Mouse (Mus musculus) mouse embryonic stem cell (cell line): ENCODE measurements around the gene Fig4.

ENCODE experiments used
- in situ Hi-C, 2 experiments: fragments of 300-500 bp; cut with MboI; formaldehyde crosslinking; loops; 1 replicate in 1 of 2; 3 replicates in 1 of 2; pipeline ENCODE4 v1.14.3; 2019 to 2020; ENCODE audit warnings: low sequenced_read_pairs in 2 of 2, low pct_unique_long_range_greater_than_20kb in 1 of 2, mixed read lengths in 1 of 2; ENCODE audit not compliant: unreplicated experiment in 1 of 2

The Fig4 gene

GRCm38 (mm10) chr10:41302689-41303431, at the start of gene Fig4:
TSS of gene Fig4 (minus strand) at chr10:41303260.
- in situ Hi-C loops = loop anchor here in 1 of 2 experiments (10.0 kb wide), 1 partner anchor 202 kb away; no protein-coding TSS in a partner anchor

GRCm38 (mm10) chr10:41341346-41341745, 38.3 kb upstream of the Fig4 start:
- in situ Hi-C loops = no loop called here

GRCm38 (mm10) chr10:41332533-41333043, 29.5 kb upstream of the Fig4 start:
- in situ Hi-C loops = no loop called here

DNA sequence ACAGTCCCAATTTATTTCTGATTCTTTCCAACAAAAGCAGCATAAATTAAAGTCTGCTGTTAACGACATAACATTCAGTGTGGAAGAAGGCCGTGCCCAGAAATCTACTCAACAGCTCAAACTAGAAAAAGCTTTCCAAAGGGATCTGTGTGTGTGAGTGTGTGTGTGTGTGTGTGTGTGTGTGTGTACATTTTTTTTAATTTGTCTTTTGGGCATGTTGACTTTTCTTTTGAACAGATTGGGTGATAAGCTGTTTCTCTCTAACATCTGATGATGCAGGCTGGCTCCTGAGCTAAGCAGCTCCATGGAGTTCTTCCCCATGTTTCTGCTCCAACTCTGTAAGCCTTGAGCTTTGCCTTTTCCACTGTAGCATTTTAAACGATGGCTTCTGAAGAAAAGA, 12.8 kb upstream of the Fig4 start:
- in situ Hi-C loops = no loop called here

- in situ Hi-C loops = loop anchor here in 1 of 2 experiments (10.0 kb wide), 1 partner anchor 197 kb away; no protein-coding TSS in a partner anchor
These were observed 5.1 kb upstream of the Fig4 start for GRCm38 (mm10) chr10:41308205-41308604.

- in situ Hi-C loops = loop anchor here in 1 of 2 experiments (10.0 kb wide), 1 partner anchor 200 kb away; no protein-coding TSS in a partner anchor
These were observed 1.9 kb upstream of the Fig4 start for GRCm38 (mm10) chr10:41304961-41305455.

- in situ Hi-C loops = loop anchor here in 1 of 2 experiments (10.0 kb wide), 1 partner anchor 201 kb away; no protein-coding TSS in a partner anchor
These were observed 782 bp upstream of the Fig4 start, which contains the start of gene Ak9 for GRCm38 (mm10) chr10:41303639-41304444. TSS of gene Ak9 (plus strand) at chr10:41303980.

- in situ Hi-C loops = loop anchor here in 1 of 2 experiments (10.0 kb wide), 1 partner anchor 205 kb away; no protein-coding TSS in a partner anchor
These were observed 2.9 kb downstream of the Fig4 start for GRCm38 (mm10) chr10:41300161-41300560.

DNA sequence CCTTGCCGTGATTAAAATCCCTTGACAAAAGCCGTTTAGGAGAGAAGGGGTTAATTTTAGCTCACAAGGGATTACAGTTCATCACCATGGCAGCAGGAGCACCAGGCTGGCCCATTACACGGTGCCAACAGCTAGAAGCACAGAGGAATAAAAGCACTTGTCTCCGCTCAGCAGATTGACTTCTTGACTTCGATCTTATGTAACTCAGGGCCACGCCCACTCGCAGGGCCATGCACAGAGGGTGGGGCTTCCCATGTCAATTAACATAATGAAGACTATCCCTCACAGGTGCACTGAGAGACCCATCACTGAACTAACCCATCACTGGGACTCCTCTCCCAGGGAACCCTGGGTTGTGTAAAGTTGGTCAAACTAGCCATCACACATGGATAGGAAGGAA, 7.9 kb downstream of the Fig4 start:
- in situ Hi-C loops = loop anchor here (10.0 to 25.0 kb wide), 2 partner anchors 190 to 283 kb away; no protein-coding TSS in a partner anchor

DNA sequence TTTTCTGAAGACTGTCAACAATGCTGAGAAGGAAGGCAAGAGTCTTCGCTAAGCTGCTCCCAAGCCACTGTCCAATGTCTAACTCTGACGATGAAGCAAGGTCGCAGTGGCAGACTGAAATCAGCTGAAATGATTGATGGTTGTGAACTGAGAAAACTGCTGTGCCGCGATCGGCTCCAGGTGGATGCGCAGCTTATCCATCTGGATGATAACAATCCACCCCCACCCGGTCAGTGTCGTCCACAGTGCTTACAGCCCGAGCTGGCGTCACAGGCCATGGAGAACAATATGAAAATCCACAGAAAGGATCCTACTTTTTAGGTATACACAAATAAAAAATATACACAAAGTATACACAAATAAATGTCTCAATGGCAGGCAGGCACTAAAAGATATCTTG, 8.3 kb downstream of the Fig4 start:
- in situ Hi-C loops = loop anchor here (10.0 to 25.0 kb wide), 2 partner anchors 190 to 282 kb away; no protein-coding TSS in a partner anchor

DNA sequence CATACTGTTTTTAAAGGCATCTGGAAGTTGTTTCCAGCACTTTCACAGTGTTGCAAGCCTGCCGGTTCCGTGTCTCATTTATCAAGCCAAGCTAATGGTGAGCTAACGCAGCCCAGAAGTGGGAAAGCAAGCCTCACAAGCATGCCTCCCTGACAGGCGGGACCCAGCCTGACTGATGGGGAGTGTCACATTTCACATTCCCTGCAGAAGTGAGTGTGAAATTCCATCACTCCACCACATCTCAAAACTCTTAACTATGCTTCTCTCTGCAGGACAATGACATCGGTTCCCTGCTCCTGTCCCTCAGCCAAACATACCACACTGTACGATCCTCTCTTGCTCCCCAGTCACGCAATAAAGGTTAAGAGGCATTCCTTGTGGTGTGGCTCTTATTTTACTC, 10.0 kb downstream of the Fig4 start:
- in situ Hi-C loops = loop anchor here (10.0 to 25.0 kb wide), 2 partner anchors 192 to 281 kb away; no protein-coding TSS in a partner anchor

GRCm38 (mm10) chr10:41291021-41291420, 12.0 kb downstream of the Fig4 start:
- in situ Hi-C loops = loop anchor here (10.0 to 25.0 kb wide), 2 partner anchors 194 to 279 kb away; no protein-coding TSS in a partner anchor

DNA sequence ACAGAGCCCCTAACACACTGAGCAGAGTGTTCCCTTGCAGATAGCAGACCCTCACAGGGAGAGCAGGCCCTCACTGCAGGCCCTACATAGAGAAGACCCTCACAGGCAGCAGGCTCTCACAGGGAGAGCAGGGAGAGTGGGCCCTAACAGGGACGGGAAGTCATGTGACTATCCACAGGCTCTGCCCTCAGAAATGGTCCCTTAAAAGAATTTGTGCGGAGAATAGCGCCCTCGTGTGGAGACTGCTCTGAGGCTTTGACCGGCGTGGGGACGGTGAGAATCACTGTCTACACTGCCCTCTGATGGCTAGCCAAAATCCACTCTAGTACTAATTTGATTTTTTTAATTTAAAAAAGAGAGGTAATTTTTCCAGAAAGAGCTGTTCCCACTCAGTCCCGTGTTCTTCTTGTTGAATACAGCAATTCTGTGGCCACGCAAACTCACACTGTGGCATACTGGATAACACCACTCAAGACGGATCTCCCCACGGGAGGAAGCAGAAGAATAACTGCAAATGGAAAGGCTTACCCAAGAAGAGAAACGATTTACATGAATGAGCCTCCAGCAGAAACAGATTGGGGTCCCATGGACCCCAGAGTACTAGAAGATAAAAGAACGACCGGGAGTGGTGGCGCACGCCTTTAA, 14.2 kb downstream of the Fig4 start:
- in situ Hi-C loops = loop anchor here in 1 of 2 experiments (25.0 kb wide), 1 partner anchor 277 kb away; no protein-coding TSS in a partner anchor

- in situ Hi-C loops = loop anchor here in 1 of 2 experiments (25.0 kb wide), 1 partner anchor 276 kb away; no protein-coding TSS in a partner anchor
These were observed 15.0 kb downstream of the Fig4 start for GRCm38 (mm10) chr10:41288074-41288473.

GRCm38 (mm10) chr10:41287618-41288017, 15.4 kb downstream of the Fig4 start:
- in situ Hi-C loops = loop anchor here in 1 of 2 experiments (25.0 kb wide), 1 partner anchor 275 kb away; no protein-coding TSS in a partner anchor

DNA sequence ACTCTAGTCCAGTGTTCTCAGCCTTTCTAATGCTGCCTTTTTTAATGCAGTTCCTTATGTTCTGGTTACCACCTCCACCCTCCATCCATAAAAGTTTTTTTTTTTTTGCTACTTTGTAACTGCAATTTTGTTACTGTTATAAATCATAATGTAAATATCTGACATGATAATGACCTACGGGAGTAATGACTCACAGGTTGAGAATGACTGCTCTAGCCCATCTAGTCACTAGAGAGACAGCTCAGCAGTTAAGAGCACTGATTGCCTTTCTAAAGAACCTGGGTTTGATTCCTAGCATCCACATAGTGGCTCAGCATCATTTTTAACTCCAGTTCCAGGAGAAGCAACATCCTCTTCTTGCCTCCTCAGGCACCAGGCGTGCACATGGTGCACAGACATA, 21.0 kb downstream of the Fig4 start:
- in situ Hi-C loops = loop anchor here in 1 of 2 experiments (25.0 kb wide), 1 partner anchor 270 kb away; no protein-coding TSS in a partner anchor

DNA sequence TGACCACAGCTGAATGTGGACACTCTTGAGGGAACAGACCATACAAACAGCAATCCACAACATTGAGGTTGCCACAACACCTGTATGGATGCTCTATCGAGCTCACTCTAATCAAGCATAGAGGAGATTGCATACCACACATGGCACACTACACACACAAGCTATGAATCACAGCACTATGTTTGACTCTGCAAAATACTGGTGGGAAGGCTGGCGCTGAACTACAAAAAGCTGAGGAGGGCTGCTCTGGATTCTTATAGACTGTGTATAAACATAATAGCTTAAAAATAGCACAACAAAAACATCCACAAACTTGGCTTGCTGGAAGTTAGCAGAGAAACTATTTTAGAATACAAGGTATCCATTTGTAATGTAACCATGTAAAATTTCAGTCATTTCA, 22.3 kb downstream of the Fig4 start:
- in situ Hi-C loops = loop anchor here in 1 of 2 experiments (25.0 kb wide), 1 partner anchor 268 kb away; no protein-coding TSS in a partner anchor
